Mouse (Mus musculus) embryo, embryonic 9.5 days (tissue): Measurements from ENCODE around the gene Kptn.

Experiments used
- DNase-seq: peaks from one replicate; pipeline ENCODE4 v3.0.0-alpha.2; 2017; ENCODE audit errors: extremely low spot score

Gene Kptn

DNA sequence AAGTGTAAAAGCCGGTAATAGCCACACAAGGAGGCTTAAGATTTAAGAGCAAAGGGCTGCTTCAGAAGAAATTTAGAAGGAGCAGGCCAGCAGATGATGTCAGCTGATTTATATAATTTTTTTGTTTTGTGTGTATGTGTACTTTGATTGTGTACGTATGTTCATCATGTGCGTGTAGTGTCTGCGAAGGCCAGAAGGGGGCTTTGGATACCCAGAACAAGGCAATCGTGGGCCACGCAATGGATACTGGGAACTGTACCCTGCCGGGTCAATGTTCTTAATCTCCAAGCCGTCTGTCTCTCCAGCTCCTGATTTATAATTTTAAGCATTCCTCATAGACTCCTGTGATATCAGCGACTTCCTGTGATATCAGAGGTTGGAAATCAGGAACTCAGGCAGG, 41.6 kb downstream of the Kptn start:
- DNase-seq: no peak

DNA sequence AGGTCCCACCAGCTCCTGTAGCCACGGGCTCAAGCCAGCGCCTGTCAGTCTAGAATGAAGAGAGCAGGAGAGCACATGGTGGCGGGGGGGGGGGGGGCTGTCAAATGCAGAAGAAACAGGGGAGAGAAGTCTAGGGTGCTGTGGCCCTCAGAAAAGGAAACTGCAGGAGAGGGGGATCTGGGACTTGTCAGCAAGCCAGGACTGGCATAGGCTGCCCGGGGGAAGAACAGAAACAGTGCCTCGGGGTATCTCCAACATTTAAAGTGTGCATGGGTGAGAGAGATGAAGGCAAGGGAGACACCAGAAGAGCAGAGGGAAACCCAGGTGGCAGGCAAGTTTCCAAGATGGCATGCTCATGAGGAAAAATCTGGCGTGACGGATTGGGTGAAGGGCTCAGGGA, 42.3 kb downstream of the Kptn start:
- DNase-seq: no peak

DNA sequence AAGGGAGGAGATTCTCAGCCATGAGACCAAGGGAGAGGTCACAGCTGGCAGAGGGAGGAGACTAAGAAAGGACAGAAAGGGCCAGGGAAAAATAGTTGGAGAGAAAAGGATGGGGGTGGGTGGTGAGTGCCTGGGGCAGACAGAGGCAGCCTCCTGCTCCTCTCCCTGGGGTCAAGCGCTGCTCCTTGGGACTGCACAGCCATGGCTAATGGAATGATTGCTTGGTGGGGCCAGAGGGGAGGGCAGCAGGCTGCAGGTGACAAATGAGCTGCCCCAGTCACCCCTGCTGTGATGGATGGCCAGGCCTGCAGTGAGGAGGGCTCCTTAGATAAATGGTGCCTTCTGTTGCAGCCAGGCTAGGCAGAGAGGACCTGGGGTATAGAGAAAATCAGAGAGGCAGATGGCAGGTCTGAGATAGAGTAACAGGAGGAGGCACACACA, 52.5 kb downstream of the Kptn start:
- peak; percentile 84 for DNase-seq

DNA sequence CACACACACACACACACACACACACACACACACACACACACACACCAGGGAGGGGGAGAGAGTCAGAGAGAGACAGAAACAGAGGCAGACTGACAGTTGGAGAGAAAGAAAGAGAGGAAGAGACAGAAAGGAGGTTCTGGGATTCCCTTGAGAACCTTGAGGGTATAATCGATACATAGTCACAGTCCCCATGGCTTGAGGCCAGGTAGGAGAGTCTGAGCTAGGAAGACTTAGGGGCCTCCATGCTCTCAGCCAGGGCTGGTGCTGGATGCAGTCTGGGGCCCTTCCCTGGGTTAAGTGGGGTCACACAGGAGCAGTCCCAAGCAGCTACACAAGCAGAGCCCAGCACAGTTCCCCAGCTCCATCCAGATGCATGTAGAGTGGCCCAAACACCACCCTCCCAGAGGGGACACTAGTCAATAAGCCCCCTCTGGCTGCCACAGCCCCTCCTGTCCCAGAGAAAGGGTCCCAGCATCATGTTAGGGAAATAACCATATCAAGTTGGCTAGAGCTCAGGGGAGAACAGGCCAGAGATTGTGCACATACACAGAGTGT, 53.0 kb downstream of the Kptn start:
- DNase-seq: peak; percentile 48

DNA sequence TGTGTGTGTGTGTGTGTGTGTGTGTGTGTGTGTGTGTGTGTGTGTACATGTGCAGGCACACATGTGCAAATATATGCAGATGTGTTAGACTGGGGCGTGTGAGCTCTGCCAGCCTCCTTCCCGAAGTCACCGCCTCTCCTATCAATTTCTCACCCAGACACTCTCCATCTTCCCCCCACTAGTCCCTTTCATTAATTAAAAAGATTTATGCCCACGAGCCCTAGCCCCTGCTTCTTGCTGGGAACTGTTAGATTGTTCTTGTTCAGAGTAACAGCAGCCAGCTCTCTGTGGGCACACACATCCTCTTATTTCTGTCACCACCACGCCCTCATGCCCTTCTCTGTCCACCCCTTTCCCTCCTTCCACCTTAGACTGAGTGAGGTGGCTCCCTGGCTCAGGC, 53.5 kb downstream of the Kptn start:
- peak; percentile 42 for DNase-seq

DNA sequence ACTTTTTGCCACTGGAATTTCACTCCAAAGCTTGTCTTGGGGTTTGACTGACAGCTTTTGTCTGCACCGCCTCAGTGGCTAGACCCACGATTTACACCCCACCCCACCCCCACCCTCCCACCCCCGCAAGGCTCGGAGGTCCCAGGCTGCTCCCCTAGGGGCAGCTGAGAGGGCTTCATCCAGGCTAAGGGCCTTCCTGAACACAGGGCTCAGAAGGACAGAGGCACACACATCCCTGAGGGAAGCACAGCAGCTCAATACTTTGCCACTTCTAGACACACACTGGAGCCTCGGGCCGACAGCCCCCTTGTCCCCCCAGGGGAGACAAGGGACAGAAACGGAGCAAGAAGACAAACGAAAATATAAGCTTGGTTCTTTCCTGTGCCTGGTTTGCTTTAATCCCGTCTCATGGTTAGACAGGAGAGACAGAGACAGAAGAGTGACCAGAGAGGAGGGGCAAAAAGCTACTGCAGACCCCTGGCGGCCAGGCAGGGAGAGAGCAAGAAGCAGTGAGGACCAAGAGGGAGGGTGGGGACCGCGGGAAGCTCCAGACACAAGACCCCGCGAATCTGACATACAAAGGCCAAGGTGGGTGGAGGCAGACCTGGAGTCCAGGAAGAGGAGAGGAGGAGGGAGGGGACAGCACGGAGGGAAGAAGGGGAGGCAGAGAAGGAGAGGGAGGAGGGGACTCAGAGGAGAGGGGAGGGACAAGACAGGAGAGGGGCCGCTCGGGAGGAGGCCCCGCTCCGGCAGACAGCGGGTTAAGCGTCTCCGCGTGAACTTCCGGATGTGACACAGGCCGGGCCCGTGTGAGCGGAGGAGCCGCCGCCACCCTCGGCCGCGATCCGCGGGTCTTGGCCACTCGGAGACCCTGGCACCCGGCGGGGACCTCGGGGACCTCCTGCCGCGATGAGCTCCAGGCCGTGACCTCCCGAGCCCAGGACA, 55.2 kb downstream of the Kptn start, which contains the start of gene Meis3:
Gene Meis3 (plus strand): TSS at position 494 of the 945 bp plus-strand sequence.
- DNase-seq: peak; percentile 85

DNA sequence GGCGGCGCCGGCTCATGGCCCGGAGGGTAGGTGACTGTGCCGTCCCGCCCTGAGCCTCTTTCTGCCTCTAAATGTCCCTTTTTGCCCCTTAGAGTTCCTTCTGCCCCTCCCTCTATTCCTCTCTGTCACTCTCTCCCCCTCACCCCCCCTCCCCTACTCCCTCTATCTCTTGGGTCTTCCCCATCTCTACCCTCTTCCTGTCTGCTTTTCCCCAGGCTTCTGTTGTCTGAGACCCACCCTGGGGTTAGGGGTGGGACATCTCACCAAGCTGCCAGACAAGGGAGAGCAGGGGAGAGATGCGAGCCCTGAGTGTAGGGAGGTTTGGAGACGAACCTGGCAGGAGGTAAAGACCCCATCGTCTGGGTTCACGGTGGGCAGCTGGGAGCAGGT, 55.8 kb downstream of the Kptn start:
- no peak for DNase-seq
